Mouse (Mus musculus) cerebellum, adult 2 months (tissue): ENCODE data around the gene Tmem120b. TPM values are rescaled to one million over a fixed set of nuclear protein-coding genes. Genes with fewer than 3 reads are reported as not detected.
"Not testable (repeated sequence)": the region's sequence is repeated elsewhere in the genome, so short reads cannot be mapped to it uniquely, and the experiment has no call there.

Experiments used
- DNase-seq, 2 experiments: peaks; one replicate each; pipeline ENCODE4 v3.0.0; 2021
- H3K27ac ChIP-seq: fragments of 200-500 bp; 2 replicates; pipeline ENCODE4 v1.5.1; 2012; ENCODE audit warnings: low read length, control low read depth, inconsistent platforms; ENCODE audit not compliant: insufficient read depth
- H3K27me3 ChIP-seq: fragments of 200-500 bp; 2 replicates; pipeline ENCODE4 v1.6.1; 2012; ENCODE audit warnings: inconsistent platforms, mild to moderate bottlenecking, low read length, moderate library complexity; ENCODE audit not compliant: control insufficient read depth, insufficient read depth
- H3K4me1 ChIP-seq: fragments of 200-500 bp; 2 replicates; pipeline ENCODE4 v1.6.1; 2011; ENCODE audit warnings: low read length; ENCODE audit not compliant: control insufficient read depth, insufficient read depth
- H3K4me3 ChIP-seq: fragments of 200-500 bp; replicated peaks from 2 replicates; pipeline ENCODE3; 2011; ENCODE audit warnings: mild to moderate bottlenecking, low read depth, low read length, control low read depth; ENCODE audit not compliant: insufficient read depth
- CTCF ChIP-seq: fragments of 200-500 bp; IDR thresholded peaks from 2 replicates; pipeline ENCODE4 v1.5.1; 2011; ENCODE audit warnings: low read depth, mild to moderate bottlenecking, control low read depth, low read length, moderate library complexity, borderline replicate concordance; ENCODE audit not compliant: insufficient read depth
- POLR2A ChIP-seq: fragments of 200-500 bp; IDR thresholded peaks from 2 replicates; pipeline ENCODE4 v1.6.1; 2011; ENCODE audit warnings: low read length, control low read depth, borderline replicate concordance; ENCODE audit not compliant: insufficient read depth
- WGBS: fragments of 180-500 bp; shearing (Covaris S2); methylation state at CpG from one replicate; pipeline ENCODE4 v1.1.7; 2018; 5-methylcytosine and 5-hydroxymethylcytosine counted together
- polyA plus RNA-seq: library from polyadenylated mRNA; depleted of rRNA; stranded (reverse); fragments of >200 nt; gene quantifications from 2 replicates; pipeline ENCODE4 v1.2.3, GENCODE M21; 2012

Tmem120b gene
- polyA plus RNA-seq, 1 experiment = 21.8 TPM

GRCm38 (mm10) chr5:123057366-123058250, 10.6 kb upstream of the Tmem120b start:
- TF ChIP-seq POLR2A (peak; percentile 88), CTCF (peak; percentile 31; the same call in 1 of the 2 replicates)
- 7% methylated on average over 48 of the region's 48 CpGs for WGBS

GRCm38 (mm10) chr5:123058251-123059102, 9.7 kb upstream of the Tmem120b start:
- Histone ChIP-seq H3K27ac (peak overlapping the region; percentile 36; the same call in 1 of the 2 replicates), H3K27me3 (no peaks in the 10 kb centered on the region), H3K4me1 (no peaks in the 10 kb centered on the region; the same call in 1 of the 2 replicates), H3K4me3 (peak overlapping the region; percentile 78)
- TF ChIP-seq CTCF = no peak
- TF ChIP-seq POLR2A = no peak
- no peak for DNase-seq
- 35% methylated on average over 16 of the region's 16 CpGs for WGBS

More at GRCm38 (mm10) chr5:123057366-123058250, 10.6 kb upstream of the Tmem120b start:
- Histone ChIP-seq H3K27me3 (no peaks in the 10 kb centered on the region), H3K27ac (peak overlapping the region; percentile 36; the same call in 1 of the 2 replicates), H3K4me1 (no peaks in the 10 kb centered on the region; the same call in 1 of the 2 replicates), H3K4me3 (peak overlapping the region; percentile 78)
- DNase-seq = peak; percentile 99 to 100

- DNase-seq = peak in 1 of 2 experiments; percentile 58
- peak; percentile 39; the same call in 1 of the 2 replicates for TF ChIP-seq CTCF
- no peak for TF ChIP-seq POLR2A
- Histone ChIP-seq H3K4me3 (no peak overlapping the region), H3K27ac (no peak overlapping the region), H3K27me3 (no peaks in the 10 kb centered on the region), H3K4me1 (no peaks in the 10 kb centered on the region; the same call in 1 of the 2 replicates)
- WGBS = 46% methylated on average over 14 of the region's 14 CpGs
Observed at GRCm38 (mm10) chr5:123059757-123060520, 8.3 kb upstream of the Tmem120b start.

GRCm38 (mm10) chr5:123060706-123061401, 7.4 kb upstream of the Tmem120b start:
- Histone ChIP-seq H3K27ac (no peak overlapping the region), H3K27me3 (no peaks in the 10 kb centered on the region), H3K4me1 (no peaks in the 10 kb centered on the region; the same call in 1 of the 2 replicates), H3K4me3 (no peak overlapping the region)
- DNase-seq = no peak
- TF ChIP-seq CTCF (no peak), POLR2A (no peak)
- WGBS = 65% methylated on average over 9 of the region's 9 CpGs

- WGBS = 84% methylated on average over 6 of the region's 6 CpGs
- DNase-seq = not testable (repeated sequence)
Observed at GRCm38 (mm10) chr5:123061402-123061749, 6.8 kb upstream of the Tmem120b start.

GRCm38 (mm10) chr5:123063141-123063540, 5.1 kb upstream of the Tmem120b start:
- H3K27me3 ChIP-seq = no peaks in the 10 kb centered on the region
- peak in 1 of 2 experiments; percentile 46 for DNase-seq
- H3K4me3 ChIP-seq = no peak overlapping the region
- TF ChIP-seq CTCF (no peak), POLR2A (no peak)
- H3K4me1 ChIP-seq = no peaks in the 10 kb centered on the region; the same call in 1 of the 2 replicates
- 44% methylated on average over 3 of the region's 3 CpGs for WGBS
- H3K27ac ChIP-seq = no peak overlapping the region

More at GRCm38 (mm10) chr5:123061402-123061749, 6.8 kb upstream of the Tmem120b start:
- not testable (repeated sequence) for H3K27me3 ChIP-seq, H3K4me1 ChIP-seq, H3K4me3 ChIP-seq, H3K27ac ChIP-seq

- TF ChIP-seq POLR2A = no peak
- peak; percentile 49 for TF ChIP-seq CTCF
- peak overlapping the region; percentile 11 for H3K4me3 ChIP-seq
Observed at GRCm38 (mm10) chr5:123064207-123064606, 4.0 kb upstream of the Tmem120b start.

More at GRCm38 (mm10) chr5:123064207-123064606, 4.0 kb upstream of the Tmem120b start:
- H3K27me3 ChIP-seq = no peaks in the 10 kb centered on the region
- WGBS = 21% methylated on average over 6 of the region's 6 CpGs
- H3K4me1 ChIP-seq = no peaks in the 10 kb centered on the region
- no peak overlapping the region for H3K27ac ChIP-seq
- peak; percentile 64 to 76 for DNase-seq
